Mouse (Mus musculus) telencephalon, adult 2 months (tissue): ENCODE data around the gene Tmod3.

ENCODE experiments used
- DNase-seq: peaks from one replicate; pipeline ENCODE4 v3.0.0-alpha.2; 2011; ENCODE audit warnings: low read depth, low spot score

Tmod3 gene

DNA sequence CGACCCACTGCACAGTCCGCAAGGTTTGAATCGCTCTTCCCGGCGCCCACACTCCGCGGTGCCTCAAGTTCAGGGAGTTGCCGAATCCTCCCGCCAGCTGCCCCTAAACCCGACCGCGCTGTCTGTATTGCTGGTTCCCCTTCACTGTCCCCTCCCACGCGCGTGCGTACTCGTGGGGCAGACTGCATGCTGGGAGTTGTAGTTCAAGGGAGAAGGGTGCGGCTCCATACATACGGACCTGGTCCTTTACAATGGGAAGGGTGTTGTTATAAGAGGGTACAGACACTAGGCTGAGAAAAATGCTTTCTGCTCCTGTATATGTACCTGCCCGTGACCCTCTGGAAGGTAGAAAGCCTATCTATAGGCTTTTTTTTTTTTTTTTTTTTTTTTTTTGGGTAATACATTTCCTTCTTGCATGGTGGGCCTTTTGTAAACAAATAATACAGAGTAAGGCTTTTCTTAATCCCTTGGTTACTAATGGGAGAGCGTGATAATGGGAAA, at the start of gene Tmod3:
Gene Tmod3 (minus strand): TSS at position 146 of the 501 bp plus-strand sequence.
- DNase-seq = peak; percentile 87

DNA sequence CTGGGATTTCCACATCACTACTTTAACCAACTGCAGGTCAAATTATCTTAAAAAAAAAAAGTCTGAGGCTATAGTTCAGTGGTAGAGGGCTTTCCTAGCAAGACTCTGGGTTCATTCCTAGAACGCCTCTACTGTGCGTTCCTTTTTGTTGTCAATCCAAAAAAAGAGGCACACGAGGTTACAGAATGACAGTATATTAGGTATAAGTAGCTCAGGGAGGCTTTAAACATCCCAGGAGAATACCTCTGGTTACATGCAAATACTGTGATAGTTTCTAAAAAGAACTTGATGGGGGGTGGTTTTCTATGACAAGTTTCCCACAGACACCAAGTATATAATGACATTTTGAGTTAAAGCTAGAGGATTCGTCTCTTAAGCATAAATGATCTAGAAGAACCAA, 48.0 kb upstream of the Tmod3 start:
- DNase-seq = no peak

DNA sequence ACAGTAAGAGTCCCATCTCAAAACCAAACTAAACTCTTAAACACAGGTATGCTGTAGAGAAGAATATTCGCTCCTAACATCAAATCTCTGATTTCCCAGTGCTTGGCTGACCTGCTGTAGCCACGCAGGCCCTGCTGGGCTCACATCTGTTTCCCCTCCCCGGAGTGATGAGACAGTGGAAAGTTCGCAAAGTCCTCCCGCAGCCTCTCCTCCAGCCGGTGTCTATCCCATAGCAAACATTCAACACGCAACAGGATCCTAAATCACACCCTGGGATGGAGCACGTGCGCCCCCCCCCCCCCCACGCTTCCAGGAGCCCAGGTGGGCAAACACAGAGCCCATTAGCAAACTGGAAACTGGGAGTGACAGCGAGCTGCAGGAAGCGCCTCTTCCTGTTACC, 42.1 kb upstream of the Tmod3 start:
- DNase-seq = no peak

- peak; percentile 41 for DNase-seq
Observed at GRCm38 (mm10) chr9:75600166-75600934, 40.9 kb upstream of the Tmod3 start.

GRCm38 (mm10) chr9:75599191-75599841, 39.9 kb upstream of the Tmod3 start:
- peak; percentile 42 for DNase-seq

GRCm38 (mm10) chr9:75597596-75597995, 38.1 kb upstream of the Tmod3 start:
- DNase-seq = peak; percentile 77

DNA sequence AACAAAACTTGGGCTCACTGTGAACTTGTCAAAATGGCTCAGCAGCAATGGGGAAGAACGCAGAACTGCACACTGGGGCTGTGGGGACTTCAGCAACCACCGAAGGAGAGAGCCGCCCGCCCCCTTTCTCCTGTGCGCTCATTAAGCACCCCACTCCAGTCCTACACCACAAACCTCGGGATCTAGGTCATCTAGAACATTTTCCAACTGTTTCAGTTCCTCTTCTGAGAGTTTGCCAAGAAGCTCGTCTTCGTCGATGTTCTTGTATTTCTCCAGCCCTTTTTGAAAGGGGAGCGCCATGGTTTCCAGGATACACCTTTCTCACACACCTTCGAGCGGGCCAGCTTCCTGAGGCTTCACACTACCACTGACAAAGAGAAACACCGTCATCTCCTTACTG, 37.6 kb upstream of the Tmod3 start:
- DNase-seq = no peak

- DNase-seq = peak; percentile 42
Observed at GRCm38 (mm10) chr9:75593481-75593880, 34.0 kb upstream of the Tmod3 start.

DNA sequence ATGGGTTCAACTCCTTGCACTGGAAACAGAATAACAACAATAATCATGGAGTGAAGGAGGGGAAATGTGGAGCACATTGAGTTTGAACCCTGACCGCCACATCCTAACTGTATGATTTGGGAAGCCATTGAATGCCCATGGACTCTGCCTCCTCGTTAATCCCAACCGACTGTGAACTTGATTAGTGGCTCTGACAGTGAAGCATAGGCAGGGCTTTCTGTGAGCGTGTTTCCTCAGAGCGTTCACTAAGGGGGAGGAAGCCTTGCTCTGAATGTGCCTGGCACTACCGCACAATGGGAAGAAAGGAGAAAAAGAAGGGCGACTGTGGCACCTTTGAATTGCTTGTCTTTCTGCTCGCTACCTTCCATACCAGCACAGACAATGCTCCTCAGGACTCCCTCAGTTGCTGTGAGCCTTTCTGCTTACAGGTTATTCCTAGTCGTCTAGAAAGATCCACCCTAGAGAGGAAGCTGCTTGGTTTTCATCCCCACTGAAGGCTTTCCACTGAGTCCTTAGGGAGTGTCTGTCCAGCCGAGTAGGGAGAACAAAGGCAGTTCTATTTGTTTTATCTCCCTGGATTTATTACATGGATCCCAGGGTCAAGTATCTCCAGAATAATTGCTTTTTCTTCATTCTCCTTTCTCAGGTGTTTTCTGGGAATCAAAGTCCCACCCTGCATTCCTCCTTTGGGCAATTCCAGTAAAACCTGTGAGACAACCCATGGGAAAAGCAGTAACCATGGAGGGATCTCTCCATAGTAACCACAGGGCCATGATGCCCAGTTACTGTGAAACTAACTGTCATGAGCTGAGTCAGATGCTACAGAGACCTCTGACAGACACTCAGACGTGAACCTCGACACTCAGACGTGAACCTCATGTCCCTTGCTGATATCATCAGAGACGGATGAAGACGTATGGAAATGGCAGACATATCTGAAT, 30.7 kb upstream of the Tmod3 start:
- no peak for DNase-seq

GRCm38 (mm10) chr9:75581694-75582350, 22.4 kb upstream of the Tmod3 start:
- no peak for DNase-seq

DNA sequence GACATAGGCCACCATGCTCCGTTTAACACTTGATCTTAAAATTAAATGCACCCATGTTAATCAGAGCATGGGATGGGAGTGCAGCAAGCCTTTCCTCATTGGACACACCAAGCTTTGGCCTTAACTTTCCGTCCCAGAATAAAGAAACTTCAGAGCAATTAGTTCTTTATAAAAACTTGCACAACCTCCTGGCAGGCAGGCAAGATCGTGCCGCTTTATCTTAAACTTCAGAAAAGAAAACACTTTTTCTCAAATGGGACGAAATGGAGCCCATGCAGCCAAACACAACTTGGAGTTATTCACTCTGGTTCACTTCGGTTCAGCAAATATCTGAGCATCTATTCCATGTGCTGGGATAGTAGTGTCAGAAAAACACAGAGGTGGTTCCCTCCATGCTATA, 19.9 kb upstream of the Tmod3 start:
- DNase-seq = no peak

GRCm38 (mm10) chr9:75571036-75571942, 11.8 kb upstream of the Tmod3 start:
- DNase-seq = no peak

DNA sequence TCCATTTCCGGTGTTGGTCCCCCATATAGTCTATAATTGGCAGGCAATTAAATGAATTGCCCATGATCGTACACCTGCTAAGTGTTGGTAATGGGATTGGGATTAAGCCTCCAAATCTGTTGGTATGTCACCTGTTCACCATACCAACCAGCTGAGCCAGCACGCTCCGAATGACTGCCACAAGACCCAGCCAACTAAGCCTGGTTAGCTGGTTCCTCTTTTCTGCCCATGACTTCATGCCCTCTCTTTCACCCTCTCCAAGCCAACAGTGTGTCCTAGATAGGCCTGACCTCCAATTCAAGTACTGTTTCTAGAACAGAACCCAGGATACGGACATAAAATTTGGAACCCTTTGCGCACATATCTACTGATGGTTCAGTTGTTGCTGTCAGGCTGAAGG, 8.9 kb upstream of the Tmod3 start:
- DNase-seq = no peak

GRCm38 (mm10) chr9:75564892-75565291, 5.4 kb upstream of the Tmod3 start:
- DNase-seq = no peak

DNA sequence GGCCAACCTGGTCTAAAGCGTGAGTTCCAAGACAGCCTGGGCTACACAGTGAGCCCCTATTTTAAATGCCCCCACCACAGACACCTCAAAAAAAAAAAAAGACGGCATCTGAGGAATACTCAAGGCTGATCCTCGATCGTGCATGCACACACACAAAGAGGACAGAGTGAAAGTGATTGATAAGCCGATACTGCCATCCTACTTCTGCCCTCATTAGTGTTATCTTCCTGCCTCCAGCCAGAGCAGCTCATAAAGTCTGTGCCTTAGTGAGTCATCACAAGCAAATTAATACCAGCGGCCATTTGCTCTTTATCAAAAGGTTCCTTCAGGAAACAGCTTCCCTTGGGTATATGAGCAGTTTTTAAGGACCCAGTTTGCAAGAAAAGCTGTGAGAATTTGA, 4.2 kb upstream of the Tmod3 start:
- no peak for DNase-seq

- no peak for DNase-seq
Observed at GRCm38 (mm10) chr9:75563176-75563575, 3.7 kb upstream of the Tmod3 start.

DNA sequence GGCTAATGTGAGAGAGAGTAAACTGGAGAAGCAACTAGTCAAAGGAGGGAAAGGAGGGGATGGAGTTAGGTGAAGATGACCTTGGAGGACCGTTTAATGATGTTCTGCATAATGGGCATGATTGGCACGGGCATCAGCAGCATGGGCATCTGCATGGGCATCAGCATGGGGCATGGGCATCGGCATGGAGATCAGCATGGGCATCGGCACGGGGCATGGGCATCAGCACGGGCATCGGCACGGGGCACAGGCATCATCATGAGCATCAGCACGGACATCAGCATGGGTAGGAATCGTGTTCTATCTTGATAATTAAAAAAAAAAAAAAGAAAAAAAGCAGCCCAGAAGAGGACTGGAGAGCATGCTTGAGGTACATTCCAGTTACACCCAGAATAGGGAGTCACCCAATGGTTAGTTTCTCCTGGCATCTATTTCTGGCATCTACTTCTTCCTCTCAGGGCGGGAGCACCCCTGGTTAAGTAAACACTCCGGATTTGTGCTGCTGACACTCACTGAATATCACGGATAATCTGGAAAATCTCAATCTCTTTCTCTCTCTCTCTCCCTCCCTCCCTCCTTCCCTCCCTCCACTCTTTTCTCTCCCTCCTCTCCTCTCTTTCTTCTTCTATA, 1.7 kb upstream of the Tmod3 start:
- DNase-seq = no peak

GRCm38 (mm10) chr9:75560353-75560752, 896 bp upstream of the Tmod3 start:
- DNase-seq = no peak

- DNase-seq = no peak
Observed at GRCm38 (mm10) chr9:75558812-75559511, 495 bp downstream of the Tmod3 start.
